Mouse (Mus musculus) kidney, adult 8-10 months (tissue): ENCODE data around the gene Adamtsl5.
A peak's percentile ranks its signal among the peaks of the same experiment; 100 is the strongest.

ENCODE experiments used
- DNase-seq, 2 experiments: peaks; one replicate each; pipeline ENCODE4 v3.0.0; 2022

The Adamtsl5 gene

DNA sequence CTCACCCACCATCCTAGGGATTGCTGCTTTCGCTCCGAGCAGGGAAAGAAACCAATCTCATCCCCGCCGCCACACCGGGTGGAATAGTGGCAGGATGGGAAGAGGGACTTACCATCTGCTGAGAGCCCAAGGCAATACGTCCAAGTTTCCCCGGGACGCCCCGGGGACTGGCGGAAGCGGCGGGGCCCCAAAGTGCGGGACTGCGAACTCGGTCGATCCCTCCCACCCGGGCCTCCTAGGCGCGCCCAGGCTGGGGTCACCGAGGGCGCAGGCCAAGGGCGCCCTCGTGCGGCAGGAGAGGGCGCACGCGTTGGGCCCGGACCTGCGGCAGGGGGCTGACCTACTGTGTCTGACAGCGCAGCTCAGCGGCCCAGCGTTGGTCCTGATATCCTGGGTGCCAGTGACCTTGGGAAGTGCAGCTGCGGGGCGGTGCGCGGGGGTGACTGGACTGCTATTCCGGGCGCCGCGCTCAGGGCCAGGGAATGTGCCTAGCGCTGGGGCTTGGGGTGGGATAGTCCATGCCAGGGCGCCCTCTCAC, at the start of gene Adamtsl5:
TSS of gene Adamtsl5 (minus strand) at position 169 of the 538 bp plus-strand sequence.
- no peak for DNase-seq

DNA sequence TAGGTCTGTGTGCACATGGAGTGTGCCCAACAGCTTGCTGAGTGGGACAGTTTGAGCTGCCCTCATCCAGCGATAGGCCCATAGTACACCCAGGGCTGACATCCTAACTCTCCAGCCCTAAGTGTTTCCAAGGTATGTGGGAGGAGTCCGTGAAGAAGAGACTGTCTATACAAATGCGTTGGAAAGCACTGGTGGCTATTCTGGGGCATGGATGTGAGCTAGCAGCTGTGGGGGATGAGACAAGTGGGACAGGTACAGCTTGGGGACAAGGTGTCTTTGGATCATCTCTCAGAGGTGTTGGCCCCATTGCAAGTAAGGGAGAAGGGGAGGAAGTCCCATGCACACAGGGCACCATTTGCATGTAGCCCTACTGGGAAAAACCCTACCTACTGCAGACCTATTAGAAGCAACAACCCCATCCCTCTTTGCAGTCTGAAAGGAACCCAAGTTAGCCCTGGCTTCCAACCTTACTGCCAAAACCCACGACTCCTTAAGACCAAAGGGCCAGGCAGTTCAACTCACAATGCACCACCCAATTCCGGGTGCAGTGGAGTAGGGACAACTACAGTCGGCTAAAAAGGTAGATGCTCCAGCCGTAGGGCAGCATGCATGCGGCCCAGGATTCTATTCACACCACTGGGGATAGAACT, 49.4 kb upstream of the Adamtsl5 start:
- DNase-seq, result no peak

DNA sequence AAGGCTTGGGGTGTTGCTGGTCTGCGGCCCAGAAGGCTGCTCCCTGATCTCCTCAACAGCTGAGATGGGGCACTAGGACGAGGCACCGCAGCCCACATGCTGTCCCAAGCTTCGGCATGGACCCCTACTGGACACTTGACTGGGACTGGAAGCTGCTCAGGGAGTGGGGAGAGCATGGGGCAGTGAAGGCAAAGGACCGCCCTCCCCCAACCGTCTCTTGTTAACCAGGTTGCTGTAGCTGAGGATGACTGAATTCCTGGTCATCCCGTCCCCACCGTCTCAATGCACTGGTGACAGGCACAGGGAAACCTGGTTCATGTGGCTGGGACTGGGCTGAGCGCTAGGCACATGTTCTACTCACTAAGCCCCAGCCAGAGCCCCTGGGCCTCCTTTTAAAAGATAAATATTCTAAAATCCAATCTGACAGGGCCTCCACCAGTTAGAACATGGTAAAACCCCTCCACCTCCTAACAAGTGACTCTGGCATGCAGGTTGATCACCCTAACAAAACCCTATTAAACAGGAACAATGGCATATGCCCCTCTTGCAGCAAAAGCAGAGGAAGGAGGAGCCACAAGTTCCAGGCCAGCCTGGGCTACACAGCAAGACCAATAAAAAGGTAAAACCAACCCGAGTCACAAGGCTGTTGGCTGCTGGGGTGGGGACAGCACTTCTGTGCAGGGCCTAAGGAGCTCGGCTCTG, 48.8 kb upstream of the Adamtsl5 start:
- DNase-seq, result no peak

- DNase-seq, result no peak
Measured at GRCm38 (mm10) chr10:80395025-80395627, 46.9 kb upstream of the Adamtsl5 start.

- peak; percentile 65 to 67 for DNase-seq
Measured at GRCm38 (mm10) chr10:80392687-80393086, 44.5 kb upstream of the Adamtsl5 start.

- peak in 1 of 2 experiments; percentile 49 for DNase-seq
Measured at GRCm38 (mm10) chr10:80390697-80391096, 42.5 kb upstream of the Adamtsl5 start.

GRCm38 (mm10) chr10:80389185-80389708, 41.0 kb upstream of the Adamtsl5 start:
- no peak for DNase-seq

DNA sequence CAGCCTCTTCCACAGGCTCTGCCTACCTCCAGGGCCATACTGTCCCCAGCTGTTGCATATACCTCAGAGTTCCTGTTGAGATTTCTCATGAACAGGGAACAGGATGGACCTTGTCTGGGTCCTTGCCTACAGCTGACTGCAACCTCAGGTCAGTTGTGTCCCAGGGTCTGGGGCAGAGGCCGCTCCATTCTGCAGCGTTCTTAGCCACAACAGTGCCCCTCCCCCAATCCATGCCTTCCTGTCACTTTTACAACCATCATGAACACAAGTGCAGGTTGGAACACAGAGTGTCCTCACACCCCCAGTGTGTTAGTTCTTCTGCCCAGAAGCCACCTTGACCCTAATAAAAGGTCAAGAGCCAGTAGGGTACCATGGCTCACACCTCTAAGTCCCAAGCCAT, 40.5 kb upstream of the Adamtsl5 start:
- DNase-seq, result no peak

- DNase-seq, result peak; percentile 76 to 83
Measured at GRCm38 (mm10) chr10:80387522-80387959, 39.3 kb upstream of the Adamtsl5 start, which contains the start of gene Mex3d. Gene Mex3d (minus strand): TSS chr10:80387659.

DNA sequence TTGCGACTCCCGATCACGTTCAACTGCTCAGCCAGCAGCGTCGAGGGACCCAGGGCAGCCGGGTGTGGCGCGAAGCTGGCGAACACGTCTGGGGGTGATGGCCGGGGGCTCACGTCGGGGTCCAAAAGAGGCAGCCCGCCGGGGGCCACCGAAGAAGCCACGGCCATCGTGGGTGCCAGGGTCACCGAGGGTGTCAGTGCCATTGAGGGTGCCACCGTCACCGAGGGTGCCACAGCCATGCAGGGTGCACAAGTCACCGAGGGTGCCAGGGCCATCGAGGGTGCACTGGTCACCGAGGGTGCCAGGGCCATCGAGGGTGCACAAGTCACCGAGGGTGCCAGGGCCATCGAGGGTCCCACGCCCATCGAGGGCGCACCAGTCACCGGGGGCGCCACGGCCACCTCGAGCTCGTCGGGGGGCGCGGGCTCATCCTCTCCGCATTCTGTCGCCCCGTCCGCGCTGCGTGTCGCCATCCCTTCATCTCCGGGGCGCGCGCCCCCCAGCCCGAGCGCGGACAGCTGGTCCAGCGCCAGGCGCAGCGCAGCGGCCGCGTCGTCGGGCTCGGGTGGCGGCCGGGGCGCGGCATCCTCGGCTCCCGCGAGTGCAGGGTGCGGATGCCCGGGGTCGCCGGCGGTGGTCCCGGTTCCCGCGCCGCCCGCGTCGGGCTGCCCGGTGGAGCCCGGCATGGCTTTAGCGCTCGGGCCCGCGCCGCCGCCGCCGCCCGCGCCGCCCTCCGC, 38.7 kb upstream of the Adamtsl5 start:
- DNase-seq, result no peak

DNA sequence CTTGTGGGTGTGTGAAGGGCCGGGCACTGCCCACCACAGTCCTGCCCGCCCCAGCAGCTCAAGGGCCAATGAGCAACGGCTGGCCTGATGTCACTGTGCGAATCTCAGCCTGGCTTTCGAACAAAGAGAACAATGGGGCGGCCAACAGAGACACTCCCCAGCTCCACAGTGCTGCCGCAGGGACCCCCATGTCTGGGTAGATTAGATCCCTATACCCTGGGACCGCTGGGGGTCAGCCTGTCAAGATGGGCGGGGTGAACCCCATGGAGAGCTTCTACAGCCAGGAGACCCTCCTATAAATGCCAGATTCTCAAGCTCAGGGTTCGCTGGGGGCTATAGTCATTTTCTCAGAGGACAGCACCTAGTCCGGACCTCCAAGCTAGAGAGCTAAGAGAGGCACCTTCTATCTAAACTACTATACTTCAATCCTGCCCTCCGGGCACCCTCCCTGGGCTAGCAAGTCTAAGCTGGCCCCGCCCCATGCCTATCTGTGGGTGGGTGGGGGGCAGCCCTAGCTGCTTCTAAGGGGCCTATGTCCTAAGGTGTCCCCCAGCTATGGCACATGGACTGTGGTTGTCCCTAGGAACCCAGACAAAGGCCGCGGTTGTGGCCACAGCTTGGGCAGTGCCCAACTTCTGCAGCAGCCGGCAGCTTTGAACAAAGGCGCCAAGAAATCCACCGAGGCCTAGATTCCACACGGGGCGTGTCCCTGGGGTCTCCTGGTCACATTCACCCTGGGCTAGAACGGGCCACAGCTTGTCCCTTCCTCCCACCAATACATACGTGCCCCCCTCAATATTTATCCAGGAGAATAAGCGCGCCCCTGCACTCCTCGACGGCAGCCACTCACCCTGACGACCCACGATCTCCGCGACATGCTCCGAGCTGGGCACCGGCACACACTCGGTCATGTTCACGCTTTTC, 37.9 kb upstream of the Adamtsl5 start:
- no peak for DNase-seq

DNA sequence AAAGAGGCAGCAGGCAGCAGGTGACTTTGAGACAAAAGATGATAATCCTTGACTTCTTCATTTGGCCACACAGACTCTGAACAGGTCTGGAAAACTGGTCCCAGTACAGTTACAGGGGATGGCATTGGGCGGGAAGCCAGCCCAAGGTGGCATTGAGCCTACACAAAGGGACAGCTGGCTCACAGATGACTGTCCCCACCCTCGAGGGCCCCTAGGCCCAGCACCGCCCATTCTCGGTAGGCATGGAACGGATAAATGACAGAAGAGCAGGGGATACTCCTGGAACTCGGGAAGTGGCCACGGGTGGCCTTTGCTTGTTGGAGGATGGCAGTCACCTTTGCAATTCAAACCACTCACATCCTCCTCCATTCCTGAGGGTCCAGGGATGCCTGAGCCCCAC, 37.1 kb upstream of the Adamtsl5 start:
- DNase-seq, result no peak

DNA sequence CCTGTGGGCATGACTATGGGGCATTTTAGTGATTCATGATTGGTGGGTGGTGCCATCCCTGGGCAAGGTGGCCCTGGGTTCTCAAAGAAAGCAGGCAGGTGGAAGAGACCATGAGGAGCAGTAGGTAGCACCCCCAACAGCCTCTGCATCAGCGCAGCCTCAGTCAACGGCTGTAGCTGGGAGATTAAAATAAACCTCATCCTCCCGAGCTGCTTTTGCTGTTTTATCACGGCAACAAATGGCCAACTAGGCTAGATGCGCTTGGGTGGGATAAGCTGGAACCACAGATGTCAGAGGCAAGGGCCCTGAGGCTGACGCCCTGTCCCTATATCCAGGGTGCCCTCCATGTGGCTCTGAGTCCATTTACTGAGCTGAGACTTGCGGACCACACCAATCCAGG, 36.5 kb upstream of the Adamtsl5 start:
- DNase-seq, result no peak

DNA sequence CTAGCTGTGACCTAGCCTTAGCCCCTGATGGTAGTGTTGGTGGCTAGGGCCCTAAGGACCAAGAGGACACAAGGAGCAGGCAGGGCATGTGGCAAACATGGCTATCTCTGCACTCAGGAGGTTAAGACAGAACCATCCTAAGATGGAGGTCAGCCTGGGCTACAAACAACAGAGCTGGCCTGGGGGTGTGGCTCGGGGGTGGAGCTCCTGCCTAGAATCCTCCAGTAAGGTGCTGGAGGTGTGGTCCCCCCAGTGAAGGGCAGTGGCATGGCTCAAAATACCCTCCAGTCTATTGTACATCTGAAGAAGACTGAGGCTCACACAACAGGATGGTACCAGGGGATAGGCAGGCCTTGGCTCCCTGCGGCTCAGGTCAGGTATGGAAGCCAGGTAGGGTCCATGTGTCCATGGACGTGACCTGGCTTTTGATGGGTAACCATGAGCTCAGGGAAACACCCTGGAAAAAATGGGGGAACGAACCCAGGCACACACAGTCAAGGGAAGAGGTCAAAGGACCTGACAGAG, 36.0 kb upstream of the Adamtsl5 start:
- no peak for DNase-seq

DNA sequence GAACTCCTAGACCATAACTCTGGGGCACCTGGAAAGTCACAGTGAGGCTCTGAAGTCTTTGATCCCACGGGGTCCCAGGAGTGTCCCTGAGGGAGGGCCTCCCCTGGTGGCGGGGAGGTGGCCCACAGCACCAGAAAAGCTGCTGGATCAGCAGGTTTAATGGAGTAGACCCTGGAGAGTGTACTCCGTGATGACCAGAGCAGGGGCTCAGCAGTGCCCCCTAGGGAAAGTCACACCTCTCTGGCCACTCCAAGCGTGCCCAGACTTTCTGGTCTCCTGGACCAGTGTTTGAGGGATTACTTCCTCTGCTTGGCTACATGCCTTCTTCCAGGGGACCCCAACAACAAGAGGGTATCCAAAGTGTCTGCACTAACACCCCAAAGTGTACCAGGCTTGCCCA, 35.2 kb upstream of the Adamtsl5 start:
- no peak for DNase-seq

- no peak for DNase-seq
Measured at GRCm38 (mm10) chr10:80382641-80383365, 34.6 kb upstream of the Adamtsl5 start.

DNA sequence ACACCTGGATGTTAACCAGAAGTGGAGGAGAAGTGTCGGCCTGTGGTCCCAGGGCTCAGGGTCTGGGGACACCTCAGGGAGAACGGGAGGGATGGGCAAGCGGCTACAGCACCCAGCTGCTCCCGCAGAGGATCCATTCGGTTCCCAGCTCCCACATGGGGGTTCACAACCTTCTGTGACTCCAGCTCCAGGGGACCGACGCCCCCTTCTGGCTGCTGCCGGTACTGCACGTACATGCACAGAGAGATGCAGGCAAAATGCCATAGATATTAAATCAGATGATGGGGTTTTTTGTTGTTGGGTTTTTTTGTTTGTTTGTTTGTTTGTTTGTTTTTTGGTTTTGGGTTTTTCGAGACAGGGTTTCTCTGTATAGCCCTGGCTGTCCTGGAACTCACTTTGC, 29.5 kb upstream of the Adamtsl5 start:
- DNase-seq, result no peak

DNA sequence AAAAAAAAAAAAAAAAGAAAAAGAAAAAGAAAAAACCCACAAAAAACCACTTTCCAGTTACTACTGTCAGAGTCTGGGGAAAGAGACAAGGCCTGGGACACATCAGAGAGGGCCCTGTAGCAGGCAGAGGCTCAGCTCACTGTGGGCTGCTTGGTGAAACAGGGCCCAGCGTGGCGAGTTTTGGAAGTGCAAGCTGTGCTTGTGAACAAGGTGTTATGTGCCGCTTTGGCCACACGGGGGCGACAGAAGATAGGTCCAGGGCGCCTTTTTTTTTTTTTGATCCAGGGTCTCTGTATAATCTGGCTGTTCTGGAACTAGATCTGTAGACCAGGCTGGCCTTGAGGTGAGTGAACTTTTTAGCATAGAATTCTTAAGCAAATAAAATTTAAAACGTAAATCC, 27.9 kb upstream of the Adamtsl5 start:
- DNase-seq, result peak; percentile 82 to 94

DNA sequence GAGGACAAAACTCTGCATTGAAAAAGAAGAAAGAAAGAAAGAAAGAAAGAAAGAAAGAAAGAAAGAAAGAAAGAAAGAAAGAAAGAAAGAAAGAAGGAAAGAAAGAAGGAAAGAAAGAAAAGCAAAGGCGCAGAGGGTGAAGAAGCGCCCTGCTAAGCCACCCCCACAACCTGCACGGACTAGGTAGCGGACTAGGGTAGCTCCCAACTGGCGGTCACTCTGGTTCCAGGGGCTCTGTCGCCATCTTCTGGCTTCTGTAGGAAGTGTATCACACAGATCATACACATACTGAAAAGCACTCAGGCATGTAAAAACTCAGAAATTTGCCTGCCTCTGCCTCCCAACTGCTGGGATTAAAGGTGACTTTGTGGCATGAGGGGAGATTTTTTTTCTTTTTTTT, 25.9 kb upstream of the Adamtsl5 start:
- peak; percentile 79 to 90 for DNase-seq

GRCm38 (mm10) chr10:80372706-80373105, 24.5 kb upstream of the Adamtsl5 start:
- no peak for DNase-seq

- DNase-seq, result no peak
Measured at GRCm38 (mm10) chr10:80371983-80372382, 23.8 kb upstream of the Adamtsl5 start.
